Mouse (Mus musculus) kidney, adult 18-20 months (tissue): ENCODE results near the gene Resp18.

ENCODE experiments used
- DNase-seq: peaks from one replicate; pipeline ENCODE4 v3.0.0; 2021

Resp18 gene

GRCm38 (mm10) chr1:75278228-75278627, at the start of gene Resp18:
TSS of gene Resp18 (minus strand) at chr1:75278415.
- DNase-seq, result no peak

GRCm38 (mm10) chr1:75327461-75327860, 49.2 kb upstream of the Resp18 start:
- DNase-seq, result no peak

- no peak for DNase-seq
These were observed 41.0 kb upstream of the Resp18 start for GRCm38 (mm10) chr1:75319166-75319565.

GRCm38 (mm10) chr1:75318736-75319135, 40.5 kb upstream of the Resp18 start:
- no peak for DNase-seq

- DNase-seq, result no peak
These were observed 40.1 kb upstream of the Resp18 start for GRCm38 (mm10) chr1:75318301-75318700.

GRCm38 (mm10) chr1:75317241-75318201, 39.3 kb upstream of the Resp18 start, which contains the start of gene Dnpep:
TSS of gene Dnpep (minus strand) at chr1:75317990.
- DNase-seq, result peak; percentile 100

GRCm38 (mm10) chr1:75316861-75317240, 38.6 kb upstream of the Resp18 start:
- peak; percentile 94 for DNase-seq

- DNase-seq, result no peak
These were observed 37.5 kb upstream of the Resp18 start for GRCm38 (mm10) chr1:75315456-75316365.

GRCm38 (mm10) chr1:75315011-75315410, 36.8 kb upstream of the Resp18 start:
- DNase-seq, result no peak

GRCm38 (mm10) chr1:75311694-75312093, 33.5 kb upstream of the Resp18 start:
- no peak for DNase-seq

GRCm38 (mm10) chr1:75304662-75305061, 26.4 kb upstream of the Resp18 start:
- DNase-seq, result no peak

GRCm38 (mm10) chr1:75294294-75294693, 16.1 kb upstream of the Resp18 start:
- no peak for DNase-seq

- DNase-seq, result no peak
These were observed 15.1 kb upstream of the Resp18 start for GRCm38 (mm10) chr1:75293331-75293701.

GRCm38 (mm10) chr1:75292476-75293330, 14.5 kb upstream of the Resp18 start:
- no peak for DNase-seq

- no peak for DNase-seq
These were observed 13.1 kb upstream of the Resp18 start for GRCm38 (mm10) chr1:75291321-75291720.

GRCm38 (mm10) chr1:75290582-75290981, 12.4 kb upstream of the Resp18 start:
- no peak for DNase-seq

- DNase-seq, result no peak
These were observed 11.7 kb upstream of the Resp18 start for GRCm38 (mm10) chr1:75289888-75290431.

GRCm38 (mm10) chr1:75289376-75289775, 11.2 kb upstream of the Resp18 start:
- no peak for DNase-seq

- DNase-seq, result no peak
These were observed 6.7 kb upstream of the Resp18 start for GRCm38 (mm10) chr1:75284911-75285310.

- no peak for DNase-seq
These were observed 4.8 kb upstream of the Resp18 start for GRCm38 (mm10) chr1:75283017-75283416.

- DNase-seq, result peak; percentile 47
These were observed 723 bp downstream of the Resp18 start for GRCm38 (mm10) chr1:75277195-75278188.
